Mouse (Mus musculus) small intestine, adult 2 months (tissue): ENCODE data around the gene Abl1.

Experiments
- CTCF ChIP-seq: fragments of 200-500 bp; IDR thresholded peaks from 2 replicates; pipeline ENCODE4 v1.5.1; 2012; ENCODE audit warnings: low read depth, mild to moderate bottlenecking, control low read depth, inconsistent platforms, low read length, moderate library complexity, mixed read lengths; ENCODE audit not compliant: insufficient replicate concordance, insufficient read length; ENCODE audit errors: extremely low read depth
- POLR2A ChIP-seq: fragments of 200-500 bp; IDR thresholded peaks from 2 replicates; pipeline ENCODE4 v1.6.1; 2012; ENCODE audit warnings: low read depth, mild to moderate bottlenecking, control low read depth, inconsistent platforms, low read length, moderate library complexity

- TF ChIP-seq CTCF (no peak), POLR2A (no peak)
Observed at GRCm38 (mm10) chr2:31757472-31757871, 69.3 kb downstream of the Abl1 start.
